Mouse (Mus musculus) stomach, embryonic 16.5 days (tissue): ENCODE measurements at regions not wholly inside any gene's neighbourhood (a gene's known extent, or its start where the extent isn't known, plus 50 kb on each side); places are given as distances from the start of the nearest gene placed in this dataset.
A peak's percentile ranks its signal among the peaks of the same experiment; 100 is the strongest.

Experiments
- ATAC-seq: fragments of 200-750 bp; cut with Nextera tagmentation; 2 replicates; pipeline ENCODE4 v1.8.0; 2017; ENCODE audit warnings: moderate number of reproducible peaks, moderate TSS enrichment; ENCODE audit not compliant: insufficient read depth, low FRiP score
- H3K27ac ChIP-seq: fragments of 300-500 bp; sonication (generic); 2 replicates; pipeline ENCODE4 v1.5.1; 2014; ENCODE audit warnings: low read length
- H3K27me3 ChIP-seq: fragments of 300-500 bp; sonication (generic); 2 replicates; pipeline ENCODE4 v1.6.1; 2014; ENCODE audit warnings: low read length, control low read depth, mixed read lengths; ENCODE audit not compliant: control insufficient read depth, insufficient read depth
- H3K36me3 ChIP-seq: fragments of 300-500 bp; sonication (generic); 2 replicates; pipeline ENCODE4 v1.6.1; 2014; ENCODE audit warnings: low read length; ENCODE audit not compliant: control insufficient read depth, insufficient read depth
- H3K4me1 ChIP-seq: fragments of 300-500 bp; sonication (generic); 2 replicates; pipeline ENCODE4 v1.6.1; 2014; ENCODE audit warnings: low read length, control low read depth, mixed read lengths; ENCODE audit not compliant: control insufficient read depth, insufficient read depth
- H3K4me2 ChIP-seq: fragments of 300-500 bp; sonication (generic); 2 replicates; pipeline ENCODE4 v1.6.1; 2014; ENCODE audit warnings: low read depth, low read length, mixed read lengths
- H3K4me3 ChIP-seq: fragments of 300-500 bp; sonication (generic); replicated peaks from 2 replicates; pipeline ENCODE4 v1.5.1; 2014; ENCODE audit warnings: mild to moderate bottlenecking, low read length
- H3K9ac ChIP-seq: fragments of 300-500 bp; sonication (generic); 2 replicates; pipeline ENCODE4 v1.6.1; 2014; ENCODE audit warnings: low read length
- H3K9me3 ChIP-seq: fragments of 300-500 bp; sonication (generic); replicated peaks from 2 replicates; pipeline ENCODE4 v1.6.1; 2016; ENCODE audit warnings: low read length, control low read depth; ENCODE audit not compliant: control insufficient read depth
- WGBS: fragments of 180-500 bp; shearing (Covaris S2); extraction: QIAGEN DNeasy Blood & Tissue Kit; methylation state at CpG from one replicate; pipeline ENCODE4 v1.1.7; 2014; 5-methylcytosine and 5-hydroxymethylcytosine counted together

DNA sequence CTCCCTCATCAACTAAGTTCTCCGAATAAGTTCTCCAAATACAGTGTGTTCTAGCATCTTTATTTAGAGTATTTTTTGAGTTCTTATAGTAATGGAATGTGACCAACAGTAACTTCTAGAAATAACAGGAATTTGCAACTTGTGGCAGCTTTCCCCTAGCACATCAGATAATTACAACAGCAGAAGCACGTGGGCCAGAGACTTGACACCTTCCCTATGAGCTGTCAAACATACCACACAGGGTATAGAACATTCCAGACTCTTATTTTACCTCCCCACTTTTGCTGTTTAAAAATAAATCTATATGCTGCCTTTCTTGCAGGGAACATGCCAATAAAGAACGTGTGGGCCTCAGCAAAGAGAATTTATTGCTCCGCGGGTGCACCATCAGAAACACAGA lies 77.4 kb upstream of the Commd8 start:
- Histone ChIP-seq H3K9me3 (no peaks in the 10 kb centered on the region), H3K27ac (no peak overlapping the region), H3K36me3 (no peaks in the 10 kb centered on the region), H3K4me1 (0 out of 2 replicates have a peak, but pooled peaks cover 4% of the 10 kb centered on the region), H3K9ac (no peak overlapping the region), H3K27me3 (no peaks in the 10 kb centered on the region), H3K4me3 (no peak overlapping the region), H3K4me2 (no peak overlapping the region)
- ATAC-seq, result no peak
- 85% methylated on average over 5 of the region's 5 CpGs for WGBS

DNA sequence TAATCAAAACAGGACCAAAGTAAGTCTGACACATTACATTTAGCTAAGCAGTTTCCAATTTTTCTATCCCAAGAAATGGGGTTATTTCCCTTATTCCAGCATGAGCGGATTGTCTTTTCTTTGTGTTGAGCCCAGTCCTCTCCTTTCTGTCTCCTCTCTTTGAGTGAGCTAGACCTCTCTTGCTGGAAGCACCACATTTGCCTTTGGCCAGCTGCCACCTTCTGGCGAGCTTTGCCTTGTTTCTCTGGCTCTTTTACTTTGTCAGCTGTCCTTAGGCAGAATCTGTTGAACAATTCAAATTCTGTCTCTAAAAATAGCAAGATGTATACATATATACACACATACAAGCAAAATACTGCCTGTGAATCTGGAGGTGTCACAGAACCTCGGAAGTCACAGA lies 76.1 kb upstream of the Commd8 start:
- Histone ChIP-seq H3K36me3 (no peaks in the 10 kb centered on the region), H3K4me3 (no peak overlapping the region), H3K4me1 (0 out of 2 replicates have a peak, but pooled peaks cover 4% of the 10 kb centered on the region), H3K4me2 (no peak overlapping the region), H3K27me3 (no peaks in the 10 kb centered on the region), H3K9ac (no peak overlapping the region), H3K27ac (no peak overlapping the region), H3K9me3 (no peaks in the 10 kb centered on the region)
- 65% methylated on average over 3 of the region's 3 CpGs for WGBS
- no peak for ATAC-seq

DNA sequence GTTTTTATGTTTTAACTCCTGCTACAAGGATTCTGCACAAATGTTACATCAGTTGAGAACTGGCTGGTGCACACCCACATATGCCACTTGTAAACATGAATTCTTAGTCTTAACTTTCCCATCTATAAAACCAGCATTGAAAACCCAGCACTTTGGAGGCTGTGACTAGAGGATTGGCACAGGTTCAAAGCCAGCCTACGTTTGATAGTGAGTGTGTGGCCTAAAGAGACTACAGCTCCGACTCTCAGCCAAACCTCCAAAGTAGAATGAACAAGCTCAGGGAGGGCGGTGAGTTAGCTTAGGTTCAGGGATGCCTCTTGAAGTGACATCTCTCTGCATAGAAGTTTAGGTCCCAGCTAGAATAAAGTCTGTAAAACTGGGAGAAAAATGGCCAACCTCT lies 75.0 kb upstream of the Commd8 start:
- 64% methylated on average over 3 of the region's 3 CpGs for WGBS
- no peak overlapping the region for H3K27ac ChIP-seq
- no peaks in the 10 kb centered on the region for H3K27me3 ChIP-seq
- H3K9ac ChIP-seq, result no peak overlapping the region
- no peaks in the 10 kb centered on the region for H3K9me3 ChIP-seq
- no peaks in the 10 kb centered on the region for H3K36me3 ChIP-seq
- no peak overlapping the region for H3K4me3 ChIP-seq
- ATAC-seq, result no peak
- H3K4me1 ChIP-seq, result 0 out of 2 replicates have a peak, but pooled peaks cover 4% of the 10 kb centered on the region
- no peak overlapping the region for H3K4me2 ChIP-seq

GRCm38 (mm10) chr5:72241451-72241850 lies 73.5 kb upstream of the Commd8 start:
- H3K4me3 ChIP-seq, result no peak overlapping the region
- no peak overlapping the region for H3K27ac ChIP-seq
- 86% methylated on average over 3 of the region's 3 CpGs for WGBS
- no peak for ATAC-seq
- no peaks in the 10 kb centered on the region for H3K9me3 ChIP-seq
- H3K4me1 ChIP-seq, result 0 out of 2 replicates have a peak, but pooled peaks cover 4% of the 10 kb centered on the region
- no peak overlapping the region for H3K4me2 ChIP-seq
- no peaks in the 10 kb centered on the region for H3K27me3 ChIP-seq
- no peaks in the 10 kb centered on the region for H3K36me3 ChIP-seq
- H3K9ac ChIP-seq, result no peak overlapping the region

DNA sequence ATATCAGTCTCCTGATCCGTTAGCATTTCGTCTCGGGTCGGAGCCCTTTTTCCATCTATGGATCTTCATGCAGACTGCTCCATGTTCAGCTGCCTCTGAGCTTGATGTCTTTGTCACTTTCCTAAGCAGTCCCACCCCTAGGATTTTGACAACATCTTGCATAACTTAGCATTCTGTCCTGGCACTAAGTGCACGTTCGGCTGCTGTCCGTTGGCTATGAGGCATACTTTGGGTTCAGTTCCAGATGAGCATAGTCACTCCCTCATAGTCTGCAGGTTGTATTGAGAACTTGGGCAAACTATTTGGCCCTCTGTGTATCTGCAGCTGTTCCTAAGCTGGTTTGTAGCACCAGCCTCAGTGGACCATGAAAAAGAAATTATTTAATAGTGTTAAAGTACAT lies 72.3 kb upstream of the Commd8 start:
- Histone ChIP-seq H3K9ac (no peak overlapping the region), H3K36me3 (no peaks in the 10 kb centered on the region), H3K9me3 (no peaks in the 10 kb centered on the region), H3K4me1 (0 out of 2 replicates have a peak, but pooled peaks cover 4% of the 10 kb centered on the region), H3K4me3 (no peak overlapping the region), H3K27me3 (no peaks in the 10 kb centered on the region), H3K27ac (no peak overlapping the region), H3K4me2 (no peak overlapping the region)
- ATAC-seq, result no peak
- 90% methylated on average over 7 of the region's 7 CpGs for WGBS

DNA sequence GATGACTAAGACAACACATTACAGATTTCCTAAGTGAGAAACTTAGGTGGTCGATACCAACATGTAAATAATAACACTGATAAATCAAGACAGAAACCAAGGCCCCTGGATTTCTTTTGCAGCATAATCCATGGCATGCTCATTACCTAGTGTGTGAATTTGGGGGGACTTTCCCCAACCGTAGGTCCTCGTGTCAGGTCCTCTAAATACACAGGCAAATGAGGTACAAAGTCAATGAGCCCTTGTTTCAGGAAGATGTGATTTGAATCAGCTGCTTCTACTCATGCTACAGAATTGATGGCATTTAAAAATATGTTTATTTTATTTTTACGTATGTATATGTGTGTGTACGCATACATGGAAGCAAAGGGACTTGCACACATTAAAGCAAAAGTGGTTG lies 59.0 kb upstream of the Commd8 start:
- no peaks in the 10 kb centered on the region for H3K36me3 ChIP-seq
- H3K4me1 ChIP-seq, result 0 out of 2 replicates have a peak, but pooled peaks cover 2% of the 10 kb centered on the region
- H3K4me3 ChIP-seq, result no peak overlapping the region
- H3K27ac ChIP-seq, result no peak overlapping the region
- H3K9ac ChIP-seq, result no peak overlapping the region
- H3K27me3 ChIP-seq, result no peaks in the 10 kb centered on the region
- H3K9me3 ChIP-seq, result no peaks in the 10 kb centered on the region
- ATAC-seq, result no peak
- H3K4me2 ChIP-seq, result no peak overlapping the region
- WGBS, result 82% methylated on average over 5 of the region's 5 CpGs

GRCm38 (mm10) chr5:72225576-72226298 lies 57.7 kb upstream of the Commd8 start:
- WGBS, result 73% methylated on average over 13 of the region's 13 CpGs
- no peak overlapping the region for H3K4me3 ChIP-seq
- H3K27ac ChIP-seq, result peak overlapping the region; percentile 25; the same call in 1 of the 2 replicates
- no peaks in the 10 kb centered on the region for H3K9me3 ChIP-seq
- H3K9ac ChIP-seq, result no peak overlapping the region
- H3K27me3 ChIP-seq, result no peaks in the 10 kb centered on the region
- H3K4me2 ChIP-seq, result no peak overlapping the region
- H3K4me1 ChIP-seq, result 0 out of 2 replicates have a peak, but pooled peaks cover 2% of the 10 kb centered on the region
- H3K36me3 ChIP-seq, result no peaks in the 10 kb centered on the region
- no peak for ATAC-seq

DNA sequence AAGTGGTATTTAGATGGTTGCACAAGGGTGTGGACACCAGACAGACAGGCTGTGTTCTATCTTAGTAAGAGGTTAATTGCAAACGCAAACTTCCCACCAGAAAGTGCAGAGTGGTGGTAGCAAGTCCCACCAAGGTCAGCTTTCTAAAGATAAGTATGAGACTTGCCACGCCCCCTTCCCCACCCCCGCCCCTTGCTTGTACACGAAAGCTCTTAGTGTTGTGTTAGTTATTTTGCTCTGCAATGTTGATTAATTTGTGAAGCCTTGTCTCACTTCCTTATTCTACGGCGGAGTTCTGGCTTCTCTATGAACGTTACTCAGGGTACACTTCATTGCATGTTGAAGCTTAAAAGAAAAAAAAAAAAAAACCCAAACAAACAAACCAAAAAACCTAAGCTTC lies 57.1 kb upstream of the Commd8 start:
- H3K9ac ChIP-seq, result no peak overlapping the region
- no peaks in the 10 kb centered on the region for H3K9me3 ChIP-seq
- WGBS, result 24% methylated on average over 7 of the region's 7 CpGs
- peak; percentile 74; the same call in 1 of the 2 replicates for ATAC-seq
- 0 out of 2 replicates have a peak, but pooled peaks cover 2% of the 10 kb centered on the region for H3K4me1 ChIP-seq
- no peaks in the 10 kb centered on the region for H3K36me3 ChIP-seq
- H3K4me3 ChIP-seq, result no peak overlapping the region
- no peaks in the 10 kb centered on the region for H3K27me3 ChIP-seq
- 0 out of 2 replicates have a peak overlapping the region, but pooled peaks have one; percentile 25 for H3K27ac ChIP-seq
- peak overlapping the region; percentile 8; the same call in 1 of the 2 replicates for H3K4me2 ChIP-seq

DNA sequence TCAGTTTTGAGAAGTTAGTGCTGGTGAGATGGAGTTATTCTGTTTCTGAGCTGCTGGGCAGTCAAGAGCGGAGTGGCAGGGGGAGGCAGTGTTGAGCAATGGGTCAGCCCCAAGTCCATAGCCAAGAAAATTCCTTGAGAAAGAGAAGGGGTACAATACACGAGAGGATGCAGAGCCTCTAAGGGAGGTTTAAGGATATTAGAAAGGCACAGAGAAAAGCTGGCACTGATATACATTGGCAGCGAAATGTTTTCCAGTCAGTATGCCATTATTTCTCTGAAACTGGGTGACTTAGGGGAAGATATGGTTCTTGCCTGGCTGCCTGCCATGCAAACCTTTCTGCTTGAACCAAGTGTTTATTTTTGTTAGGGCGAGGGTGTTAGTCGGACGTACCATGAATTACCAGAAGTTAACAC lies 56.6 kb upstream of the Commd8 start:
- no peak overlapping the region for H3K4me3 ChIP-seq
- H3K4me1 ChIP-seq, result 0 out of 2 replicates have a peak, but pooled peaks cover 2% of the 10 kb centered on the region
- H3K9me3 ChIP-seq, result no peaks in the 10 kb centered on the region
- no peak overlapping the region for H3K9ac ChIP-seq
- H3K27me3 ChIP-seq, result no peaks in the 10 kb centered on the region
- peak overlapping the region; percentile 8; the same call in 1 of the 2 replicates for H3K4me2 ChIP-seq
- no peaks in the 10 kb centered on the region for H3K36me3 ChIP-seq
- peak overlapping the region; percentile 35; the same call in 1 of the 2 replicates for H3K27ac ChIP-seq
- peak; percentile 53 for ATAC-seq
- WGBS, result 18% methylated on average over 6 of the region's 6 CpGs
